Mouse (Mus musculus) heart, embryonic 14.5 days (tissue): Measurements from ENCODE around the gene Id2. TPM values are rescaled to one million over a fixed set of nuclear protein-coding genes. Genes with fewer than 3 reads are reported as not detected.

Experiments used
- ATAC-seq: fragments of 200-750 bp; cut with Nextera tagmentation; 2 replicates; pipeline ENCODE4 v1.8.0; 2017; ENCODE audit warnings: low read depth, moderate TSS enrichment; ENCODE audit not compliant: insufficient number of reproducible peaks, insufficient read depth, low FRiP score
- H3K27ac ChIP-seq, 2 experiments: fragments of 200-500 bp in 1 of 2; fragments of 300-500 bp in 1 of 2; sonication (generic) in 1 of 2; replicated peaks in 1 of 2; 2 replicates each; pipeline ENCODE4 v1.5.1; 2012 to 2014; ENCODE audit warnings: low read depth in 2 of 2, low read length in 2 of 2, control low read depth in 1 of 2, mild to moderate bottlenecking in 1 of 2, mixed read lengths in 1 of 2; ENCODE audit not compliant: control insufficient read depth in 1 of 2, insufficient read depth in 1 of 2
- H3K27me3 ChIP-seq: fragments of 300-500 bp; sonication (generic); 2 replicates; pipeline ENCODE4 v1.6.1; 2014; ENCODE audit warnings: mild to moderate bottlenecking, low read length, control low read depth; ENCODE audit not compliant: control insufficient read depth, insufficient read depth
- H3K36me3 ChIP-seq: fragments of 300-500 bp; sonication (generic); 2 replicates; pipeline ENCODE4 v1.6.1; 2014; ENCODE audit warnings: mild to moderate bottlenecking, control low read depth, low read length, mixed read lengths; ENCODE audit not compliant: control insufficient read depth, insufficient read depth
- H3K4me1 ChIP-seq, 2 experiments: fragments of 200-500 bp in 1 of 2; fragments of 300-500 bp in 1 of 2; sonication (generic) in 1 of 2; 2 replicates each; pipeline ENCODE4 v1.6.1; 2012 to 2014; ENCODE audit warnings: low read length in 2 of 2, control low read depth in 1 of 2, mixed read lengths in 1 of 2; ENCODE audit not compliant: control insufficient read depth in 2 of 2, insufficient read depth in 2 of 2
- H3K4me2 ChIP-seq: fragments of 300-500 bp; sonication (generic); 2 replicates; pipeline ENCODE4 v1.6.1; 2014; ENCODE audit warnings: mild to moderate bottlenecking, low read length
- H3K4me3 ChIP-seq, 2 experiments: fragments of 200-500 bp in 1 of 2; fragments of 300-500 bp in 1 of 2; sonication (generic) in 1 of 2; 2 replicates each; pipeline ENCODE4 v1.5.1; 2012 to 2014; ENCODE audit warnings: low read length in 2 of 2, mild to moderate bottlenecking in 2 of 2, control low read depth in 1 of 2, low read depth in 1 of 2, moderate library complexity in 1 of 2; ENCODE audit not compliant: control insufficient read depth in 1 of 2, insufficient read depth in 1 of 2
- H3K9ac ChIP-seq: fragments of 300-500 bp; sonication (generic); 2 replicates; pipeline ENCODE4 v1.6.1; 2014; ENCODE audit warnings: mild to moderate bottlenecking, low read length
- H3K9me3 ChIP-seq: fragments of 300-500 bp; sonication (generic); 2 replicates; pipeline ENCODE4 v1.6.1; 2016; ENCODE audit warnings: low read length, control low read depth; ENCODE audit not compliant: control insufficient read depth
- WGBS: fragments of 180-500 bp; shearing (Covaris S2); extraction: QIAGEN DNeasy Blood & Tissue Kit; methylation state at CpG from one replicate; pipeline ENCODE4 v1.1.7; 2014; 5-methylcytosine and 5-hydroxymethylcytosine counted together
- polyA plus RNA-seq: library from polyadenylated mRNA; unstranded; fragments of >200 nt; fragmentation: Nextera tagmentation; extraction: Ambion mirVana; gene quantifications from 2 replicates; pipeline ENCODE4 v1.2.1, GENCODE M21; 2014

Id2 gene
- polyA plus RNA-seq, 1 experiment from 2014 or later: 295 TPM

DNA sequence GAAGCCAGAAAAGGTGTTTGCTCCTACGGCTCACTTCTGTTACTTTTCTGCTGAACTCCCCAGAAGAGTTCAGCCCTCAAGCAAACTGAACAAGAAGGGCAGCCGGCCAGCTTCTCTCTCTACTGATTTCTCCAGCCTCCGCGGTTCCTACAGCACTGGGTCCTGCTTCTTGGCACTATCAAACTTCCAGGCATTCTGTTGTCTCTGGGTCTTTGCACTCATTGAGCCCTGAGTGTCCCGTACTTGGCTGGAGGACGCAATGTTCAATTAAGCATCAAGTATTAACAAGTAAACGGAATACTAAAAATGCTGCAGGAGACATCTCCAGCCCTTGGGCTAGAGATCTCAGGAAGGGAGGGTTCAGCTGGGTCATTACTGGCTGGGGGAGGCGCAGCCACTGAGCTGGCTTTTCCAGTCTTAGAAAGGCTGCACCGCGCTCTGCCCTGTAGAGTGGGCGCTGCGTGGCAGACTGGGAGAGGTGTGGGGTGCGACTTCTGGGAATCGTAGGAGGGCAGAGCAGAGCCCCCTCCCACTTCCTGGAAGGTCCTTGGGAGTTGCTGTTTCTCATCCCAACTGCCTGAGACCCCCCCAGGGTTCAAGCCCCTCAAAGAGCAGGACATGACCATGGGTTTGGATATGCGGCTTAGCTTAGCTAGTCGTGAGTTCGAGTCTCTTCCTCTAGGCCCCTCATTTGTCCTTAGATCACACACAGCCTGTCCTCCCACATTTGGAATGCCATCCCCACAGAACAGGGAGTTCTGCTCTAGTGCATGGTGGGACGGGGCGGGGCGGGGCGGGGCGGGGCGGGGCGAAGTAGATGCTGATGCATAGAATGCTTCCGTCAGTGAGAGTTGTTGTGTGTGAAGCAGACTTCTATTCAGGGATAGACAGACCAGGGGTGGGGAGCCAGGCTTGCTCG is 13.4 kb downstream of the Id2 start:
- WGBS: 29% methylated on average over 26 of the region's 26 CpGs
- Histone ChIP-seq H3K36me3 (no peaks in the 10 kb centered on the region), H3K27ac (0 out of 4 replicates have a peak overlapping the region, but pooled peaks of 1 of the 2 experiments have one; percentile 14), H3K4me1 (peaks cover 11 to 12% of the 10 kb centered on the region in 2 experiments; a peak in 3 of 4 replicates), H3K9me3 (no peaks in the 10 kb centered on the region), H3K4me3 (peak overlapping the region in 1 of 2 experiments; percentile 16; a peak in 1 of 4 replicates), H3K4me2 (peak overlapping the region; percentile 28), H3K9ac (no peak overlapping the region), H3K27me3 (no peaks in the 10 kb centered on the region)
- ATAC-seq: no peak

DNA sequence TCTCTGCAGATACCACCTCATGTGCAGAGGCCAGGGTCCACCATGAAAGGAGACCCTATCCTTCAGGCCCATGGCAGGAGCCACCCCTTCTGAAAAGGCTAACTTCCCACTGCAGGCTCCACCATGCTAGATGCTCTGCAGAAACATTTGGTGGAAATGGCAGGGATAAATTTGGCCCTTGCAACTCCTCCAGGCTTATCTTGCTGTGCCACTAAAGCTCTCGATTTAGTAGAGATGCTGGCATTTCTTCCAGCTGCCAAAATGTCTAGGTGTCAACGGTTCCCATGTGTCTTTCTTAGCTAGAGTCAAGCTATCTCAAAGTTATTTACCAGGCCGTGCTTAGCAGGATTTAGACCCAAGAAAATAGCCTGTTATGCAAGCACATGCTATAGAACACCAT is 22.6 kb downstream of the Id2 start:
- no peak for ATAC-seq
- Histone ChIP-seq H3K27ac (peak overlapping the region in 1 of 2 experiments; percentile 80; a peak in 1 of 4 replicates), H3K27me3 (no peaks in the 10 kb centered on the region), H3K9ac (no peak overlapping the region), H3K4me3 (no peak overlapping the region), H3K4me2 (no peak overlapping the region), H3K4me1 (peaks cover 7 to 11% of the 10 kb centered on the region in 2 experiments; a peak in 2 of 4 replicates), H3K36me3 (no peaks in the 10 kb centered on the region), H3K9me3 (no peaks in the 10 kb centered on the region)
- WGBS: 28% methylated on average over 3 of the region's 3 CpGs

DNA sequence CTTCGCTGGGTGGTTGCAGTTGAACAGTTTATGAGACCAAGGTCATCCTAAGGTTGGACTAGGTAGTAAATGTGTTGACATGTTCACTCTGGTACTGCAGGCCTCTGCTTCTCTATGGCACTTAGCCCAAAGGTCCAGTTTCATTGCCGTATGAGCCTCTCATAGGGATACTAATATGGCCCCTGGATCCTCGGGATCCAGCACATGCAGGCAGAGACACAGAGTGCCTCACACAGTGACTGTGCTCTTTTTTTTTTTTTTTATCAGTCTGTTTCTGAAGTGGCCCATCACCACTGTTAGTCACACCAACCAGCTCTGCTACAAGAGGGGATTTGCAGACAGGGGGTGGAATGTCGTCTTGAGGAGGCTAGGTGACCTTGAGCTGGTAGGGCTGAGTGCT is 23.6 kb downstream of the Id2 start:
- Histone ChIP-seq H3K9ac (no peak overlapping the region), H3K4me3 (no peak overlapping the region), H3K27me3 (no peaks in the 10 kb centered on the region), H3K4me2 (no peak overlapping the region), H3K9me3 (no peaks in the 10 kb centered on the region), H3K36me3 (no peaks in the 10 kb centered on the region), H3K4me1 (peaks cover 7 to 11% of the 10 kb centered on the region in 2 experiments; a peak in 2 of 4 replicates), H3K27ac (peak overlapping the region; percentile 80 to 83)
- peak; percentile 81 for ATAC-seq
- WGBS: 33% methylated on average over 4 of the region's 4 CpGs

DNA sequence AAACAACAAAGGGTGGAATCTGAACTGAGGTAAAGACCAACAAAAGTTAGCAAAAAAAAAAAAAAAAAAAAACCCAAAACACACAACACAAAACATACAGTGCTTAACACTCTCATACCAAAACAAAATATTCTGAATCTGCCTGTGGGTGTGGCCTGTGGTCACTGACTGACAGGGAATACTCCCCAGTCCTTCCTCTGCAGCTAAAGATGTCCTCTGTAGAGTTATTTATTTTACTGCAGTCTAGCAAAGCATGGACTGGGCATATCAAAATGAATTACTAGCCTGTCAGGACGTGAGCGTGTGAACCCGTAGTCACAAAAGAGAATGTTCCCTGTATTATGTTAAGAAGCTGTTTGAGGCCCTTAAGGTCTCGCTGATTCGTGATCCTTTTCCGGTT is 34.7 kb downstream of the Id2 start:
- H3K4me3 ChIP-seq: no peak overlapping the region
- H3K27me3 ChIP-seq: no peaks in the 10 kb centered on the region
- no peak overlapping the region for H3K9ac ChIP-seq
- no peak for ATAC-seq
- no peak overlapping the region for H3K4me2 ChIP-seq
- H3K9me3 ChIP-seq: no peaks in the 10 kb centered on the region
- no peaks in the 10 kb centered on the region for H3K4me1 ChIP-seq
- no peak overlapping the region for H3K27ac ChIP-seq
- peaks cover 34% of the 10 kb centered on the region for H3K36me3 ChIP-seq
- 85% methylated on average over 6 of the region's 6 CpGs for WGBS

- Histone ChIP-seq H3K4me2 (no peak overlapping the region), H3K27ac (no peak overlapping the region), H3K27me3 (no peaks in the 10 kb centered on the region), H3K9ac (no peak overlapping the region), H3K4me3 (no peak overlapping the region), H3K36me3 (peaks cover 44% of the 10 kb centered on the region), H3K9me3 (no peaks in the 10 kb centered on the region), H3K4me1 (no peaks in the 10 kb centered on the region)
- 89% methylated on average over 7 of the region's 7 CpGs for WGBS
- no peak for ATAC-seq
Measured at GRCm38 (mm10) chr12:25060901-25061300, 36.0 kb downstream of the Id2 start.

DNA sequence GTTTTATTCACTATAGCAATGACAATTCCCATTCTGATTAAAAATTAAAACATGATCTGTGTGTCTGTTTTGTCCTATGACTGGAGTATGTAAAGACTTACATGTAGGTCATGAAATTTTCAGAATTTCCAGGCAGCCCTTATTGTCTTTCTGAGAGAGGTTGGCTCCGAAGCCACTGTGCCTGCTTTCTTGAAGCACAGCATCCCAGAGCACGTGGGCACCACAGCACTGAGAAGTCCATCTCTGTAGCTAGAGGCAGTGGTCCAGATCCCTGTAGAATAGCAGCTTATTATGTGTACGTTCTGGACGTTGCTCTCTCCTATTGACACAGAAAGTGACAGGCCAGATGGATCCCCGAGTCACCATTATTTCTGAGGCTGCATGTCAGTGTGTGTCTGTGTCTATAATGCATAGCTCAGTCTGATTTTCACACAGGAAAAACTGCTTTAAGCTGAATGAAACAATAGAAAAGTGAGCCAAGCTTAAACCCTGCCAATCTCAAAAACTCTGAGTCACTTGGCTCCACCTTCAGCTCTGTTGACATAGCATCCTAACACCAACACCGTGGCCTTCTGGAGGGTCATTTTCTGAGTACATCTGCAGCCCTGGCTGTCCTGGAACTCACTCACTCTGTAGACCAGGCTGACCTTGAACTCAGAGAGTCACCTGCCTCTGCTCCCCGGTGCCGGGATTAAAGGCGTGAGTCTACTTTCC is 37.3 kb downstream of the Id2 start:
- H3K27ac ChIP-seq: no peak overlapping the region
- H3K9me3 ChIP-seq: no peaks in the 10 kb centered on the region
- H3K36me3 ChIP-seq: peaks cover 55% of the 10 kb centered on the region
- WGBS: 83% methylated on average over 9 of the region's 9 CpGs
- H3K4me1 ChIP-seq: no peaks in the 10 kb centered on the region; a peak in 1 of 4 replicates
- H3K4me3 ChIP-seq: no peak overlapping the region
- no peak overlapping the region for H3K9ac ChIP-seq
- ATAC-seq: no peak
- H3K27me3 ChIP-seq: no peaks in the 10 kb centered on the region
- no peak overlapping the region for H3K4me2 ChIP-seq

GRCm38 (mm10) chr12:25054963-25055362 is 42.0 kb downstream of the Id2 start:
- Histone ChIP-seq H3K9me3 (no peaks in the 10 kb centered on the region), H3K36me3 (peaks cover 95% of the 10 kb centered on the region), H3K27me3 (no peaks in the 10 kb centered on the region), H3K4me1 (no peaks in the 10 kb centered on the region; a peak in 1 of 4 replicates), H3K27ac (no peak overlapping the region), H3K4me3 (no peak overlapping the region), H3K9ac (no peak overlapping the region), H3K4me2 (no peak overlapping the region)
- ATAC-seq: no peak
- WGBS: 70% methylated on average over 4 of the region's 4 CpGs
